Mouse (Mus musculus): ENCODE measurements at regions not wholly inside any gene's neighbourhood (a gene's known extent, or its start where the extent isn't known, plus 50 kb on each side); places are given as distances from the start of the nearest gene placed in this dataset.

- CTCF ChIA-PET: interaction anchor here in 1 of 4 experiments (0.6 kb wide), 2 partner anchors 146 to 692 kb away, joined by 3 read pairs; no protein-coding TSS in a partner anchor
- POLR2A ChIA-PET: interaction anchor here in 2 of 4 experiments (0.6 to 0.7 kb wide), 2 partner anchors 36 to 146 kb away, joined by 3 to 5 read pairs; no protein-coding TSS in a partner anchor
Observed at GRCm38 (mm10) chr16:90666271-90666986, 60.8 kb downstream of the Mis18a start.

DNA sequence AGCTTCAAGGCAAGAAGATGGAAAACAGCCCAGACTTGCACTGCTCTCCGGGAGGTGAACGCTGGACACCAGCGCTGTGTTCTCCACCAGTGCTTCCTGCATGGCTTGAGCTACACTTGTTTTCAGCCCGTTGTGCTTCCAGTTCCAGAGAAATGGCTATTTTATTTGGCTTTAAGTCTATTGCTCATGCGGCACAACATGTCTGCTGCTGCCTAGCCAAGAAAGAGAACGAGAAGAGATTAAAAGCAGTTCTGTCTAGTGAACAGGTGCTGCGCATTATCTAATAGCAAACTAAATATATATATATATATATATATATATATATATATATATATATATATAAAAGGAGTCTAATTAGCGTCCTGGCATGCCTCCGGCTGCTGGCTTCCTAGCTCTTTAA, 63.1 kb downstream of the Mis18a start:
- ChIA-PET CTCF (interaction anchor here in 1 of 4 experiments (0.6 kb wide), 1 partner anchor 82 kb away, joined by 13 read pairs; no protein-coding TSS in a partner anchor), POLR2A (interaction anchor here in 1 of 4 experiments (1.2 kb wide), 1 partner anchor 9 kb away, joined by 3 read pairs; no protein-coding TSS in a partner anchor)

- ChIA-PET POLR2A (interaction anchor here in 1 of 4 experiments (1.2 kb wide), 1 partner anchor 13 kb away, joined by 3 read pairs; no protein-coding TSS in a partner anchor), CTCF (interaction anchor here in 1 of 4 experiments (0.6 kb wide), 1 partner anchor 101 kb away, joined by 3 read pairs; no protein-coding TSS in a partner anchor)
Observed at GRCm38 (mm10) chr16:90658050-90658449, 69.2 kb downstream of the Mis18a start.

GRCm38 (mm10) chr16:90657027-90657426, 70.2 kb downstream of the Mis18a start:
- ChIA-PET POLR2A (interaction anchor here in 1 of 4 experiments (0.6 kb wide), 1 partner anchor 80 kb away, joined by 3 read pairs; no protein-coding TSS in a partner anchor), CTCF (interaction anchor here in 1 of 4 experiments (1.5 kb wide), 1 partner anchor 22 kb away, joined by 3 read pairs; no protein-coding TSS in a partner anchor)

- CTCF ChIA-PET: interaction anchor here in 1 of 4 experiments (1.5 kb wide), 1 partner anchor 21 kb away, joined by 3 read pairs; no protein-coding TSS in a partner anchor
- POLR2A ChIA-PET: interaction anchor here in 1 of 4 experiments (0.6 kb wide), 1 partner anchor 80 kb away, joined by 3 read pairs; no protein-coding TSS in a partner anchor
Observed at GRCm38 (mm10) chr16:90656571-90657011, 70.6 kb downstream of the Mis18a start.

DNA sequence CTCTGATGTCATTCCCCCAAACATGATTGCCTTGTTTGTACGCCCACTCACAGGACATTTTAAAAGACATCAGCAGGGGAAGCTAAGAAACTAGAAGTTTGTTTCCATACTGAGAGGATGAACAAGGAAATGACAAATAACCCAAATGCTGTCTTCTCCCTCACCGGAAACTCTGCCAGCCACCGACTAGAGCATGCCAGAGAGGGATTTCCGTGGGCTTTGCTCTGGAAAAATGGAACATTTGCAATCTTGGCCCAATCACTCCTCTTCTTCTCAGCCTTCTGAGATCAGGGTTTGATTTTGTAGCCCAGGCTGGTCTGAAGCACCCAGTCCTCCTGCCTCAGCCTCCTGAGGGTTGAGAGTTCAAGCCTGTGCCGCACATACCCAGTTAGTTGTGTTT, 72.4 kb downstream of the Mis18a start:
- POLR2A ChIA-PET: no interaction called here
- CTCF ChIA-PET: no interaction called here

DNA sequence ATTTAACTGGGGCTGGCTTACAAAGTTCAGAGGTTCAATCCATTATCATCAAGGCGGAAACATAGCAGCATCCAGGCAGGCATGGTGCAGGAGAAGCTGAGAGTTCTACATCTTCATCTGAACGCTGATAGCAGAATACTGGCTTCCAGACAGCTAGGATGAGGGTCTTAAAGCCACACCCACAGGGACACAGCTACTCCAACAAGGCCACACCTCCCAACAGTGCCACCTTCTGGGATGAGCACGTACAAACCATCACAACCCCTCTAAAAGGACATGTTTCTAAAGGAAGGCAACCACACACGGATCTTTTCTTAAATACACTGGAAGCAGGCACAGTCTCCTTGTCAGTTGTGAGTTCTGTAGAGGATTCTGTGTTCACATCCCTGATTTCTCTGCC, 74.4 kb downstream of the Mis18a start:
- ChIA-PET POLR2A (no interaction called here), CTCF (interaction anchor here in 1 of 4 experiments (1.0 kb wide), 1 partner anchor 266 kb away, joined by 3 read pairs; the partner anchor contains the start of gene Hunk)

DNA sequence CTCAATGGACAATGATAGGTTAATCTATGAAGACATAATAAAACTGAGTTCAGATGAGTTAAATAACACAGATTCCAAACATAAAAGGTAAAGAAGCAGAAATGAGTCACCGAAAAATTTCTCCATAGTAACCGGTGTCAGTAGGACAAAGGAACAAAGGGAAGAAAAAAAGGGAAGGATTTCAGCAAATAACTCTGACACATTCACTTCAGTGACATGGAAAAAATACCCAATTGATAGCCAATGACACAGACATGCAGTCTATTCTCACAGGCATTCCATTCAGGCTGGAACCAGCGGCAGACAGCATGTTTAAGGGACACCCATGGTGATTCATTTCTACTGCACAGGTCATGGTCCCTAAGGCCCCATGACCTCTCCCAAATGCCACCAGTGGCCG, 79.0 kb downstream of the Mis18a start:
- ChIA-PET CTCF (no interaction called here), POLR2A (no interaction called here)

- POLR2A ChIA-PET: interaction anchor here in 1 of 4 experiments (0.7 kb wide), 1 partner anchor 330 kb away, joined by 5 read pairs; no protein-coding TSS in a partner anchor
Observed at GRCm38 (mm10) chr16:90642671-90643070, 84.5 kb downstream of the Mis18a start.

GRCm38 (mm10) chr16:90635216-90635615, 92.0 kb downstream of the Mis18a start:
- POLR2A ChIA-PET: no interaction called here
- CTCF ChIA-PET: interaction anchor here in 3 of 4 experiments (0.6 to 1.6 kb wide), 6 partner anchors 9 to 92 kb away, joined by 3 to 5 read pairs (median 4); no protein-coding TSS in a partner anchor

More at GRCm38 (mm10) chr16:90642671-90643070, 84.5 kb downstream of the Mis18a start:
- CTCF ChIA-PET: interaction anchor here in 1 of 4 experiments (0.7 kb wide), 1 partner anchor 255 kb away, joined by 3 read pairs; no protein-coding TSS in a partner anchor

DNA sequence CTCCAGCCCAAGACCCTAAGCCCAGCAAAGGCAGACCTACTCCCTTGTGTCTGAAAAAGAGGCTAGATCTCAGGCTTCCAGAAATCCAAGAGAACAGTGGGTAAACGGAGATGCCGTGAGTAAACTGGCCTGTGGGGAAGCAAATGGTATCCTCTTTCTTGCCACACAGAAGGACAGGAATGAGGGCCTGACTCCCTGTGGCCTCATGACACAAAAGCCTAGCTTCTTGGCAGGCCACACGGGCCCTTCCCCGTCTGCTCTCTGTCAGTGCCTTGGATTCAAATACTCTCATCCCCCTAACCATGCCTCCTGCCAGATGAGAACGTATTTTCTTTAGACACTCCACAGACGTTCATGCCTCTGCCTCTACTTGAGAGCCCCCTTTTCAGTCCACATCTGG, 97.2 kb downstream of the Mis18a start:
- ChIA-PET CTCF (interaction anchor here in 1 of 4 experiments (1.1 kb wide), 1 partner anchor 245 kb away, joined by 4 read pairs; no protein-coding TSS in a partner anchor), POLR2A (interaction anchor here in 1 of 4 experiments (0.7 to 1.0 kb wide), 3 partner anchors 37 to 313 kb away, joined by 3 read pairs; no protein-coding TSS in a partner anchor)

GRCm38 (mm10) chr16:90629121-90629930, 97.9 kb downstream of the Mis18a start:
- ChIA-PET CTCF (interaction anchor here in 2 of 4 experiments (0.6 to 1.1 kb wide), 2 partner anchors 245 to 298 kb away, joined by 3 to 4 read pairs; no protein-coding TSS in a partner anchor), POLR2A (interaction anchor here in 1 of 4 experiments (0.7 to 1.0 kb wide), 3 partner anchors 38 to 314 kb away, joined by 3 read pairs; no protein-coding TSS in a partner anchor)

DNA sequence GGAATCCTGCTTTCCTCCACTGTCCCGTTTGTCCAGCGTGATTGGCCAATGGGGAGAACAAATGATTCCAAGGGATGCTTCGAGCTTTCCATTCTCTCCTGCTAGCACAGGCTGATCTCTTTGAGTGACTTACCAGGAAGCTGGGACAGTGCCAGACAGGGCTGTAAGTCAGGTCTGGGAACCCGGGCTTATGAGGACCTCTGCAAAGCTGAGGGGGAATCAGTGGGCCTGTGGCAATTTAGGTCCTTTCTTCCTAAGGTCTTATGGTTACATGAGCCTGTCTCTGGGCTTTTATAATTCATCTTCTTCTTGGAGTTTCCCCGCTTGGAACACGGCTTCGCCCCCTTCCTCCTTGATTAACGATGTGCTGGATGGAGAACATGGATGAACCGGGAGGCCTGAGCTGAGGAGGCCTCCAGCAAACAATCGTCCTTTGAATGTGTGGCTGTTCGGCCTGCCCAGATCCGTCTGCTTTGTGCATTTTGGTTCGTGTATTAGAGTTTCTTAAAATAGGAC, 98.5 kb downstream of the Mis18a start:
- ChIA-PET CTCF (interaction anchor here in 2 of 4 experiments (0.6 to 1.1 kb wide), 2 partner anchors 244 to 298 kb away, joined by 3 to 4 read pairs; no protein-coding TSS in a partner anchor), POLR2A (no interaction called here)

GRCm38 (mm10) chr16:90626035-90626670, 101.1 kb downstream of the Mis18a start:
- CTCF ChIA-PET: interaction anchor here in 2 of 4 experiments (0.6 to 0.7 kb wide), 3 partner anchors 169 to 246 kb away, joined by 3 to 6 read pairs (median 3); no protein-coding TSS in a partner anchor

DNA sequence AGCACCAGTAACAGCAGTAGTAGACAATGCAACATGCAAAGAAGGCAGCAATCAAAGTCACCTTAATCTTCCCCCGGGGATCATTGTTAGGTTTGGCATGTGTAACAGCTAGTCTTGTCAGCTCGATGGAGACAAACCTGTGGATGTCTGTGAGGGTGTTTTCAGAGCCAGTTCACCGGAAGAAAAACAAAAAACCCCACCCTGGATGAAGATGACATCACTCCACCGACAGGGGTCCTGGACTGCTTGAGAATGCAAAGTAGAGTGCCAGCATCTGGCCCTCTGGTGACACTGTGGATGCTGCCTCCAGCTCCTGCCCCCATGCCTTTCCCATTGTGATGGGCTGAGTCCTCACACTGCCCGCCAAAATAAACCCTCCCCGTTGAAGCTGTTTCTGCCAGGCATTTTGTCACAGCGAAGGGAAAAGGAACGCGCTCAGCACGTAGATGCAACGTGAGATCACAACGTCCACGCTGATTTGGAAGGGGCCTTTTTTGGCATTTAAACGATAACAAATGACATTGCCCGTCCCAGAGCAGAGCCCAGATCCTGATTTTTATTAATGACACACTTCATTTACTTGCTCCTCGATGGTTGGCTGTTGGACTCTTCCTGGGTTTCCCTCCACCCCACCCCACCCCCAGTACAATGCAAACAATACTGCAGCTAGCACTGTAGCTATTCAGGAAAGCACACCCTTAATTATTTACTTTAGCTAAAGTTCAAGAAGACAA, 101.7 kb downstream of the Mis18a start:
- ChIA-PET POLR2A (interaction anchor here in 2 of 4 experiments (0.5 to 0.6 kb wide), 2 partner anchors 290 to 1213 kb away, joined by 3 to 4 read pairs; no protein-coding TSS in a partner anchor), CTCF (interaction anchor here in 2 of 4 experiments (0.6 to 1.5 kb wide), 3 partner anchors 29 to 245 kb away, joined by 3 to 4 read pairs (median 3); no protein-coding TSS in a partner anchor)

More at GRCm38 (mm10) chr16:90626035-90626670, 101.1 kb downstream of the Mis18a start:
- POLR2A ChIA-PET: interaction anchor here in 1 of 4 experiments (0.6 kb wide), 2 partner anchors 84 to 290 kb away, joined by 3 read pairs; no protein-coding TSS in a partner anchor

GRCm38 (mm10) chr16:90624039-90624625, 103.1 kb downstream of the Mis18a start:
- CTCF ChIA-PET: interaction anchor here in 3 of 4 experiments (0.6 to 1.5 kb wide), 5 partner anchors 11 to 184 kb away, joined by 3 to 5 read pairs (median 3); no protein-coding TSS in a partner anchor
- POLR2A ChIA-PET: interaction anchor here in 3 of 4 experiments (0.8 to 1.6 kb wide), 5 partner anchors 39 to 701 kb away, joined by 3 to 5 read pairs (median 3); no protein-coding TSS in a partner anchor
